Mouse (Mus musculus) left cerebral cortex, postnatal 25 days (tissue): Measurements from ENCODE around the gene Tbc1d32. TPM values are rescaled to one million over a fixed set of nuclear protein-coding genes. Genes with fewer than 3 reads are reported as not detected.

Experiments used
- DNase-seq, 2 experiments: peaks; one replicate each; pipeline ENCODE4 v3.0.0; 2022; ENCODE audit warnings: low spot score in 2 of 2, mixed read lengths in 1 of 2
- intact Hi-C: fragments of 180-260 bp; cut with DNase I; formaldehyde crosslinking; loops from one replicate; pipeline ENCODE4 v1.15.1; 2025
- total RNA-seq, 2 experiments: library from RNA; stranded (reverse); gene quantifications; 2 replicates each; pipeline ENCODE4 v1.2.3; 2021

Gene Tbc1d32
- total RNA-seq, 2 experiments from 2014 or later, result 7.4 to 7.8 TPM

DNA sequence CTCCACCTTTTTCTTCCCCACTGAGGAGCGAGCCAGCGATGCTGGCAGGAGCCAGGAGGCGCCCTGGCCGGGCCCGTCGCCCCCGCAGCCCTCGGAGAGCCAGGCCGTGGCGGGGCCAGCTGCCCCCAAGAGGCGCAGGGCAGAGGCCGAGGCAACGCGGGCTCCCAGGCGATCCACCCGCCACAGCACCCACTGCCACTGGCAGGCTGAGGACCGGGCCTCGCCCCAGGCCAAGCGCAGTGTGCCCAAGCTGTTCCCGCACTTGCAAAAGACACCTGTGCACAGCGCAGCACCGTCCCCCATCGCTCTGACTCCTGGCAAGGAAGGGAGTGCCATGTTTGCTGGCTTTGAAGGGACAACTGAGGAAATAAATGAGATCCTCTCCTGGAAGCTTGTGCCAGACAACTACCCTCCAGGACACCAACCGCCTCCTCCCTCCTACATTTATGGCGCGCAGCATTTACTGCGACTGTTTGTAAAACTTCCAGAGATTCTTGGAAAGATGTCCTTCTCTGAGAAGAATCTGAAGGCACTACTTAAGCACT lies 112.8 kb downstream of the Tbc1d32 start:
- intact Hi-C loops, result loop anchor here (2.0 kb wide), 1 partner anchor 113 kb away; the partner anchor contains the start of gene Tbc1d32
- peak; percentile 58 for DNase-seq

DNA sequence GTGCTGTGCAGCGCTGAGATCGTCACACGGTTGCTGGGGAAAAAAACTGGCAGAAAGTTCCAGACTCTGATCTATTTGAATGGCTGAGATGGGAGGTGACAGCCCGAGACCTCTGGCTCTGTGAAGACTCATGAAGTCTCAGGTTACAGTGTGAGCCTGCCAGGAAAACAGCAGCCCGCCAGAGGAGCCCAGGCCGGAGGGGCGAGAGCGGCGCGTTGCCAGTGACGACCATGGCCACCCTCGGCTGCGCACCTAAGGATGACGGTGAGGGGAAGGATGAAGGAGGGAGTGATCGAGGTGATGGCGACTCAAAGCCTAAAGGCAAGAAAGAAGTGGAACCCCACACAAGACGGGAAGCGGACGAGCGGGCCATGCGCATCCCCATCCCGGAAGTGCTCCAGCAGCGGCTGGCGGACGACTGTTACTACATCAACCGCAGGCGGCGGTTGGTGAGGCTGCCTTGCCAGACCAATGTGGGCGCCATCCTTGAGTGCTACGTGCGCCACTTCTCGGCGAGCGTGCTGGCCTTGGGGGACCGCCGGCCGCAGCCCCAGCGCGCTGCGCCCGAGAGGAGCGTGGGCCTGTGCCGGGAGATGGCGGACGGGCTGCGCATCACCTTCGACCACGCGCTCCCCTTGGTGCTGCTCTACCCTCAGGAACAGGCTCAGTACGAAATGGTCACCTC lies 113.4 kb downstream of the Tbc1d32 start:
- peak; percentile 81 to 82 for DNase-seq
- intact Hi-C loops, result loop anchor here (2.0 kb wide), 1 partner anchor 114 kb away; the partner anchor contains the start of gene Tbc1d32

DNA sequence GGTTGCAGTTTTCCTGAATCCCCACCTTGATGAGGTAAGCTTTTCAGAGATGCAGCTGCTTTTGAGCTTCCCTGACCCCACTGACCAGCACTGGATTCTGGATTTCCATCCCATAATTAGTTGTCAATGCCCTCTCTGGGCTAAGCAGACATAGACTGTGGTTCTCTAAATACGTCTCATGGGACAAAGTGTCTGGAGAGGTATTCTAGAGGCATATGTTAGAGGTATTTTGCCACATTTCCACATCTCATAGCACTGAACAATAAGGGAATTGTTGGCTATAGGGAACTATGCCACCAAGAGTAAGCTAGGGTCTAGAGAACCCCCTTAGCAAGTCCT lies 121.5 kb downstream of the Tbc1d32 start:
- intact Hi-C loops, result loop anchor here (1.0 to 2.0 kb wide), 2 partner anchors 121 to 232 kb away; partner anchors contain the start of gene Tbc1d32
- DNase-seq, result no peak

DNA sequence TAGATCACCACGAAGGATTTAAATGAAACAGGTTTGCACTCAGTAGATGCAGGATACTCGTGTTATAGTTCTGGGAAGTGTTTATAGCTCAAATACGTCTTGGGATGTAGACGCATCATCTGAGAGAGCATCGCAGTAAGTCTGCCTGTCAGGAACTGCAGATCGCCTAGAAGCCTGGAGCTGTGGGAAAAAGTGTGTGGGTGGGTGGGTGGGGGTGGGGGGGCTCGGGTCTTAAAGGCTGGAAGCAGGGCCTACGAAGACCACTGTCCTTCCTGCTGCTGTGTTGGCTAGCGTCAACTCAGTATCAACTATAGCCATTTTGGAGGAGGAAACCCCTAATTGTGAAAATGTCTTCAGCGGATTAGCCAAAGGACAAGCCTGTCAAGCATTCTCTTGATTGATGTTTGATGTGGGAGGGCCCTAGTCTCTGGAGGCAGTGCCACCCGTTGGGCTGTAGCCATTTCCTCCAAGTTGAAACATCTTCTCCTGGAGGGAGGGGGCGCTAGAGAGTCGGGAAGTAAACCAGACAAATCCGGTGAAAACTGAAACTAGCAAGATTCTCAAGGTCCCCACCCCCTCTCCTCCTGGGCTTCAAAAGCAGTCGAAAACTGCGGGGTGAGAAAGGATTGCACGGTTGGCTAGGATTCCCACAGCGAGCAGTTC lies 122.0 kb downstream of the Tbc1d32 start, which contains the start of gene Msl3l2:
Gene Msl3l2, plus strand, starts transcription at position 585 of the 663 bp plus-strand sequence.
- DNase-seq, result peak; percentile 89 to 97
- intact Hi-C loops, result loop anchor here (1.0 to 2.0 kb wide), 2 partner anchors 122 to 232 kb away; partner anchors contain the start of gene Tbc1d32

DNA sequence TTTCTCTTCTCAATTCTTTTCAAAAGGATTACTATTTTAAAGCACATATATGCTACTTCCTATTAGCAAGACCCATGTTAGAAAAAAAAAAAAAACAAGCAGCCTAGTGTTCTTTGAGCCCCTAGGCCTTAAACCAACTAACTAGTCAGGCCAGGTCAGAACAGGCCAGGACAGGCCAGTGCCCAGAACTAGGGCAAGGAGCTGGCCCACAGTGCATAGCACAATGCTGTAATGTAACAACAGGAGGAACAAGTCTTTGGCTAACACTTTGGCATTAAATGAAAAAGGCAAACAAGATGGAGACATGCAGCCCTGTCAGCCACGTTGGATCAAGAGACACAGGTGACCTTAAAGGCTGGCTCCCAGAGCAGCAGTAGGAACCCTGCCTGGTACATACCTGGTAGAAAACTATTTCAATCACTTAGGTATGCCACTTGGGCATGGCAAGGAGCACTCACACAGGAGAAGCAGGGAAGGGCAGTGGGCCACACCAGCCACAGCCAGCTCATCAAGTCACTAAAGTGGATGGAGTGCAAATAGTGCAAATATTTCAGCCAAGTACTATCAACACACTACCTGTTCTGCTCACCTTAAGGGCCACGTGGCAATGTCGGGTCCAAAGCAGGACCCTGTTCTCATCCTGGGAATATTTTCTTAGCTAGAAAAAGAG lies 128.7 kb downstream of the Tbc1d32 start:
- intact Hi-C loops, result no loop called here

DNA sequence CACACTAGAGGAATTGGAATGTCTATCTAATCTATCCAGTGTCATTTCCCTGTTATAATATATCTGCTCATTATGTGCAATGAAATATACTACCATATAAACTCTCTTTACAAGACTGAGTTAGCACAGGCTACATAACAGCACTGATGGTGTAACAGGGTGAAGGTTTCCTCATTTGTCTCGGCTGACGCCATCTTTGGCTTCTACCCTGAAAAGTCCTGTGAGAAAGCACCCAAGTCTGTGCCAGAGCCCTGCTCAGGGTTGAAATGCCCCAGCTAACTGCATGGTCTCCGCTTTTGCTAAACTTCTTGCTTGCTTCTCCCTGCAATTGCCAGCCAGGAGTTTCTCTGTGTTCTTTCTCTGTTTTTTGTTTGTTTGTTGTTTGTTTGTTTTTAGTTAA lies 129.4 kb downstream of the Tbc1d32 start:
- no peak for DNase-seq
- intact Hi-C loops, result no loop called here

More for the DNA sequence above, 128.7 kb downstream of the Tbc1d32 start:
- no peak for DNase-seq

DNA sequence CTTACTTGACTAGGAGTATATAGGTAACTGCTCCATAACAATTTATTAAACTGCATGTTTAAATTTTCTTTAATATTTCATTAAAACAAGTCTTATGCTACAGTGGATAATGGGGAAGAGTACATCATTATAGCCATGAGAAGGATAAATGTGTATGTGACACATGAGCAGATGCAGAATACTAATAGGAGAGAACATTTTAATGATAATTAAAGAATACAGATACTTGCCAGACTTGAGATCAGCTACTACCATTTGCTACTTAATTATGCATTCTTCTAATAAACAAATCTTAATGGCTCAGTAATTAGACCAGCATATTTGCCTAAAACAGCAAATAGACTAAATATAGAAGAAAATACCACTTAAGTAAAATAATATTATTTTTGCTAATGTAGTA lies 131.7 kb downstream of the Tbc1d32 start:
- intact Hi-C loops, result no loop called here
- no peak for DNase-seq

DNA sequence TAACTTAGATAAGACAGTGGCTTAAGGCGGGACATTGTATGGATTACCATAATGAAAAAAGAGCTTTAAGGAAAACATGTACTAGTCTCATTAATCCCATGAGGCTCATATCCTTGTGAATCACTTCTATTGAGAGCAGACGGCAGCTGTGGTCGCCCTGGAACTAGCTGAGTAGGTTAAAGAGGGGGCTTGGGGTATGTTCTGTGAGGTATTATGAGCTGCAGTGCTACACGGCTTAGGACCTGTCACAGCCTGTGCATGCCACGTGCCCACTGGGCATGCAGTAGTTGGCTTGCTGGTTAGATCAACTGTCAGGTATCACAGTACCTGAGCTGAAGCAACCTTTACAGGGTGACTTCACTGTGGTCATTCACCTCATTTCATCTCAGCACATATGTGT lies 133.9 kb downstream of the Tbc1d32 start:
- intact Hi-C loops, result no loop called here

DNA sequence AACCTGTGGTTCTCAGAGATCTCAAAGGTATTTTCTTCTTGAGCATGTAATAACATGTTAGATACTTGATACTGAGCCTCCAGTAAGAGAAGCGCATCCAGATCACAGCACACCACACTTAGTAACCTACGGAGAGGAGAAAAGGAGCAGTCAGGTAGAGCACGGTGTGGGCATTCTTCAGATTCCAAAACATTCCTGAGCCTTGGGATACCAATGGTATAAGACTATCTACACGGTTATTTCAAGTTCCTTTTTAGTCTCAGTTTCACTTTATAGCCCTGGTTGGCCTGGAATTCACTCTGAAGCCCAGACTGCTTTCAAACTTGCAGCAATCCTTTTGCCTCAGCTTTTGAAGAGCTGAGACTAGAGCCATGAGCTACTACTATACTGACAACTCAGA lies 138.8 kb downstream of the Tbc1d32 start:
- no peak for DNase-seq
- intact Hi-C loops, result no loop called here

More for the DNA sequence above, 133.9 kb downstream of the Tbc1d32 start:
- DNase-seq, result no peak

DNA sequence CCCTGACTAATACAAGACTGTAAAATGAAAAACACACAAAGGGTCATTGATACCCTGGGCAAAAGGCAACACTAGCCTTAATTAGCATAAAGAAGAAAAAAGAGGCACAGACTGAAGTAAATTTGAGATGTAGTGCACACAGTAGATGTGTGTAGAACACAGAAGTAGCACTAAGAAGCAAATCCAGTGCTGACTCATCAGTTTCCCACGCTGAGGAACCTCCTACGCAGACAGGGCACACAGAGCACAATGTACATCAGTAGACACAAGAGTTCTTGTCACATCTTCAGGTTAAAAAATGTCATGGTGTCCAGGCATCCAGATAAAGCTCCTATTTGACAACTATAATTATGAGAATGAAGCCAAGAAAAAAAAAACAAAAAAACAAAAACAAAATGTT lies 165.7 kb downstream of the Tbc1d32 start:
- peak in 1 of 2 experiments; percentile 73 for DNase-seq
- intact Hi-C loops, result no loop called here

DNA sequence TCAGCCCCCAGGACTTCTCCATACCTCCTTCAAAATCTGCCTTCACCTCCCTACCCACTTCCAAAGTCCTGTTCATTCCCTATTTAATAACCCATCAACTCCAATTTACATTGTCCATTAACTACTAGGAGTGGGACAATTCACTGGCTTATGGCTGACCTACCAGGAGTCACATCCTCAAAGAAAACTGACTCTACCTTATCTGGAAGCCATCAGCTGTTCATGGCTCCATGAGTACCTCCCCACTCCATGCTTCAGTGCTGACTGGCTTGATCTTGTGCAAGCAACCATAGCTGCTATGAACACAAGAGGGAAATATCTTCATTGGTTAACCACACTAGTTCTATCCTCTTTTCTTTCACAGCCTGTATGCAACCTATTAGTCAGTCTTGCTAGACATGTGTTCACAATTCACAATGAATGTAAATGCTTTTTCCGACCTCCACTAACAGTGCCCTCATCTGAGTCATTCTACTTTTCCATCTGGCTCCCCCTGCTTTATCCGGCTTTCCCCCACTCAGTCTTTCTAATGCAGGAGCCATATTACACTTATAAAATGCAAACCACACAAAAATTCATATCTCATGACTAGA lies 167.2 kb downstream of the Tbc1d32 start:
- intact Hi-C loops, result no loop called here
- peak in 1 of 2 experiments; percentile 18 for DNase-seq

DNA sequence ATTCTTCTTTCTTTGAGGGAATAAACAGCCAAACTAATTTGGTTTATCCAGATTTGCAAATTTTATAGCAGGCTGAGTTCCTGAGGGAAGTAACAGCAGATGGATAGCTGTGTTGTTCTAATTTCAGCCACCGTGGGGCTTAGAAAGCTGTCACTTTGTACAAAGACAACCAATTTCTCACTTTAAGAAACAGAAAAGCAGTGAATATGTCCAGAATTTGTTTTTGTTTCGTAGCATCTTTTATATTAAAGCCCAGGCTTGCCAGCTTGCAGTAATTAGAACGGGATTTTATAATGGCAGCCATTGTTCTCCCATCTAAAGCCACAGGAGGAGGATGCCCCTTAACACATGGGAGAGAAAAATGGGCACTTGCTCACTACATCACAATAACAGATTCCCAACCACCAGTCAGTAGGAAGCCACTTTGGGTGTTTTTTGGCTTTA lies 169.5 kb downstream of the Tbc1d32 start:
- intact Hi-C loops, result loop anchor here (5.0 kb wide), 1 partner anchor 113 kb away; no protein-coding TSS in a partner anchor
- DNase-seq, result peak; percentile 23 to 73

DNA sequence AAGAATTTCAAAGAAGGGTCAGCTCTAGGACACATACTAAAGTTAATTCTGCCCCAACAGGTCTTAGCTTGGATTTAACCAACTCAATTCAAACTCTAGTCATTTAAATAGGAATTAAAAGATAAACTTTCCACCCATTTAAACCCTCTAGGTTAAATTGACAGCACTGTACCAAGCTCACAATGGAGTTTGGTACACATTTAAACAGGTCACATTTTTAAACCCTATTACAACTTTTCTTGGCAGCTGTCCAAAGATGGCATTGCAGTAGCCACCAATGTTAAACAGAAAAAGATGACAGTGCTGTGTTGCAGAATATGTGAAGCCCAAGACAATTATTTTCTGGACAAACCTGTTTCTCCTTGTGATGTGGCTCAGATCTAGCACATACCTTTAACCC lies 203.1 kb downstream of the Tbc1d32 start:
- intact Hi-C loops, result no loop called here
- no peak for DNase-seq

DNA sequence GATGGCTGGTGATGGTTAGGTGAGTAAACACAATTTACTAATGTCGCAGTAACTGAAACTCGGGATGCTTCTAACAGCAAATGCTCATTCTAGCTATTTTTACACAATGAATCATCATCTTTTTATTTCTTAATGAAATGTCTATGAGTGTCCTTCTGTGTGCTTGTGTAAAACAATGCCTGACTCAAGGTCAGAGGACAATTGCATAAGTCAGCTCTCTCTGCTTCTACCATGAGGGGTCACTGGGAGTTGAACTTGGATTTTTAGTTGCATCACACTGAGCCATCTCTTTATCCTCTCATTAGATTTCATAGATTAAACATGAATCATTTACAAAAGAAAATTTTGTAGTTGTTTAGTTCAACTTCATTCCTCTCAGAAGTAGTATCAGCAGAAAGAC lies 203.9 kb downstream of the Tbc1d32 start:
- intact Hi-C loops, result no loop called here
- DNase-seq, result no peak

DNA sequence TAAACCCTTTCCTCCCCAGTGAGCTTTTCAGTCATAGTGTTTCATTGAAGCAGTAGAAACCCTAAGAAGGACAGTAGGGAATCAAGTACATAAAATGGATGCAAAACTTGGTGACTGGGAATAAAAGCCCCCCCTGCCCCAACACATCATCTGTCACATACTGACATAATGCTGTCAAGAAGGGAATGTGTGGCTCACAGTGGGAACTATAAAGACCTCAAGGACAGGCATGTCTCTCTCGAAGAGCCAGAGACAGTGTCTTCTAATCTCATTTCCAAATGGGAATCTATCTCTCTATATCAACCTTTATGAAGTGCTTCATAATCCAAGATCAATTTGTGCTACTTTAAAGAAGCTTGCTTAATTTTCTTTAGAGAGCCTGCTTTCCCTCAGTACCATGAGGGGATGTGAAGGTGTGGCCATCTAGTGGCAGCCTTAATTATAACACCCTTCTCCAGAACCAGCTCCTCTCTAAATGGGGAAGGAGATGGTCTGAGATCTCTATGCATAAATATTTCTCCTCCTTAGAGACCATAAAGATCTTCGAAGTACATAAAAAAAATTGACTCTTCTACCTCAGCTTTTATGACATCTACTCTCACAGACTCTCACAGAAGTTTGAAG lies 248.5 kb downstream of the Tbc1d32 start:
- DNase-seq, result peak; percentile 66 to 76
- intact Hi-C loops, result loop anchor here (5.0 to 10.0 kb wide), 2 partner anchors 1423 to 1905 kb away; partner anchors contain the start of gene Man1a

DNA sequence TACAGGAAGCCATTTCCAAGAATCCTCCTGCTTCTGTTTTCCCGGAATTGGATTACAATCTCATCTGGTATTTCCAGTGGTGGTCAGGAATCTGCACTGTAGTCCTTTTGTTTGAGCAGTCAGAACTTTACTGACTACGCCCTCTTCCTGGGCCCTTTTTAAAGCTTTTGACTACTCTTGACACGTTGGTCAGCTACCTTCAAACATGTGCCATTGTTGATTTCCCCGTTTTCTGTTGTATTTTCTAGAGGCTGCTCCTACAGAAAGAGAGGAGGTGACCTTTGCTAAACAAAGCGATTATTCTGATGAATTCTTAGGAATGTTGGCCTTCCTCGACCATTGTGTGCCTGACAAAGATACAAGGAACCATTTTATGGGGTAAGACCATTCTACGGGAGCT lies 250.5 kb downstream of the Tbc1d32 start:
- intact Hi-C loops, result loop anchor here (10.0 kb wide), 1 partner anchor 1903 kb away; the partner anchor contains the start of gene Man1a
- DNase-seq, result no peak
